Mouse (Mus musculus) embryonic fibroblast, embryonic 13.5 days (primary cell): ENCODE measurements around the gene Gpr153.

Source experiments
- CTCF ChIP-seq: IDR thresholded peaks from 2 replicates; pipeline ENCODE4 v1.5.1; 2011; ENCODE audit warnings: mild to moderate bottlenecking, control low read depth, low read length, moderate library complexity, borderline replicate concordance; ENCODE audit not compliant: insufficient read depth
- POLR2A ChIP-seq: IDR thresholded peaks from 2 replicates; pipeline ENCODE4 v1.6.1; 2011; ENCODE audit warnings: low read depth, mild to moderate bottlenecking, control low read depth, low read length, moderate library complexity

- TF ChIP-seq POLR2A = no peak
- TF ChIP-seq CTCF = no peak
Observed at GRCm38 (mm10) chr4:152264867-152265568, 9.0 kb upstream of the Gpr153 start.
